Mouse (Mus musculus): ENCODE data around the gene Cyp3a13.
"Not testable (repeated sequence)": the region's sequence is repeated elsewhere in the genome, so short reads cannot be mapped to it uniquely, and the experiment has no call there.

The Cyp3a13 gene

GRCm38 (mm10) chr5:137921532-137921931, at the start of gene Cyp3a13:
TSS of gene Cyp3a13 (minus strand) at chr5:137921619.
- DNase-seq: no peak

- DNase-seq: peak in 1 of 2 experiments; percentile 2
These were observed 45.1 kb upstream of the Cyp3a13 start for GRCm38 (mm10) chr5:137966492-137966891.

- DNase-seq: no peak
These were observed 41.5 kb upstream of the Cyp3a13 start, which contains the start of gene Gjc3 for GRCm38 (mm10) chr5:137962945-137963344. TSS of gene Gjc3 (minus strand) at chr5:137963098.

- no peak for DNase-seq
These were observed 35.0 kb upstream of the Cyp3a13 start for GRCm38 (mm10) chr5:137956404-137956803.

- DNase-seq: peak; percentile 39 to 48
These were observed 29.8 kb upstream of the Cyp3a13 start for GRCm38 (mm10) chr5:137951218-137951617.

GRCm38 (mm10) chr5:137947303-137947702, 25.9 kb upstream of the Cyp3a13 start:
- DNase-seq: no peak

GRCm38 (mm10) chr5:137943133-137943532, 21.7 kb upstream of the Cyp3a13 start:
- no peak for DNase-seq

- DNase-seq: no peak
These were observed 19.5 kb upstream of the Cyp3a13 start for GRCm38 (mm10) chr5:137940948-137941347.

GRCm38 (mm10) chr5:137937238-137937637, 15.8 kb upstream of the Cyp3a13 start:
- no peak for DNase-seq

GRCm38 (mm10) chr5:137936486-137936885, 15.1 kb upstream of the Cyp3a13 start:
- DNase-seq: no peak

- DNase-seq: not testable (repeated sequence)
These were observed 12.5 kb upstream of the Cyp3a13 start for GRCm38 (mm10) chr5:137933934-137934333.

GRCm38 (mm10) chr5:137928439-137928838, 7.0 kb upstream of the Cyp3a13 start:
- DNase-seq: no peak

GRCm38 (mm10) chr5:137922171-137922570, 752 bp upstream of the Cyp3a13 start:
- DNase-seq: no peak

GRCm38 (mm10) chr5:137915550-137915949, 5.9 kb downstream of the Cyp3a13 start:
- DNase-seq: peak; percentile 71 to 76

GRCm38 (mm10) chr5:137914508-137914907, 6.9 kb downstream of the Cyp3a13 start:
- no peak for DNase-seq

- no peak for DNase-seq
These were observed 11.7 kb downstream of the Cyp3a13 start for GRCm38 (mm10) chr5:137909564-137910262.

GRCm38 (mm10) chr5:137897812-137898211, 23.6 kb downstream of the Cyp3a13 start:
- no peak for DNase-seq

- DNase-seq: peak; percentile 4
These were observed 28.5 kb downstream of the Cyp3a13 start for GRCm38 (mm10) chr5:137892954-137893353.

- no peak for DNase-seq
These were observed 33.8 kb downstream of the Cyp3a13 start for GRCm38 (mm10) chr5:137887666-137888065.

GRCm38 (mm10) chr5:137885894-137886293, 35.5 kb downstream of the Cyp3a13 start:
- DNase-seq: peak; percentile 35 to 62

- DNase-seq: no peak
These were observed 38.1 kb downstream of the Cyp3a13 start for GRCm38 (mm10) chr5:137883345-137883744.

- DNase-seq: no peak
These were observed 38.5 kb downstream of the Cyp3a13 start for GRCm38 (mm10) chr5:137882922-137883321.

- DNase-seq: peak; percentile 9 to 12
These were observed 43.6 kb downstream of the Cyp3a13 start for GRCm38 (mm10) chr5:137877860-137878259.

GRCm38 (mm10) chr5:137875054-137875453, 46.4 kb downstream of the Cyp3a13 start:
- DNase-seq: no peak

- DNase-seq: not testable (repeated sequence)
These were observed 49.1 kb downstream of the Cyp3a13 start for GRCm38 (mm10) chr5:137872381-137872702.
